Comparison of ENCODE assay signal across 23 mouse cellular contexts in genomic region chr16:7457571-7457970, GRCm38 (mm10).
DNase-seq lines count a peak whose midpoint lies in the region; ATAC-seq and TF ChIP-seq lines count a peak whose summit lies in the region.
"Had no signal": no experiment of that assay in that cellular context is flagged by ENCODE, and none has a peak within 500 bp of the region (broad histone marks: within the 10 kb centered on the region; RNA-seq: fewer than 3 reads in every experiment).

No protein-coding gene starts in this region.

- 56% methylated on average over 4 of the region's 4 CpGs for WGBS in midbrain, embryonic 16.5 days
- 54% methylated on average over 4 of the region's 4 CpGs for WGBS in midbrain, embryonic 14.5 days

- no peaks in the 10 kb centered on the region for H3K27me3 ChIP-seq in midbrain, embryonic 16.5 days (ENCODE audit: control insufficient read depth, insufficient read depth, low read depth, low read length)
- no peaks in the 10 kb centered on the region for H3K27me3 ChIP-seq in midbrain, embryonic 14.5 days (ENCODE audit: control insufficient read depth, insufficient read depth, low read length)
- H3K27me3 ChIP-seq: embryonic facial prominence, embryonic 13.5 days; embryonic facial prominence, embryonic 15.5 days had no signal

- H3K9me3 ChIP-seq in midbrain, embryonic 16.5 days (replicated peaks; ENCODE audit: control insufficient read depth, low read length, poor library complexity, severe bottlenecking) = no peaks in the 10 kb centered on the region
- no peaks in the 10 kb centered on the region for H3K9me3 ChIP-seq in midbrain, embryonic 14.5 days (ENCODE audit: control insufficient read depth, low read length)
- no peaks in the 10 kb centered on the region for H3K9me3 ChIP-seq in ES-E14 (ENCODE audit: control insufficient read depth, insufficient read depth, low read depth, low read length)
- H3K9me3 ChIP-seq: embryonic facial prominence, embryonic 13.5 days; embryonic facial prominence, embryonic 15.5 days; forebrain, embryonic 10.5 days; forebrain, embryonic 12.5 days had no signal

- H3K27ac ChIP-seq in midbrain, embryonic 16.5 days (ENCODE audit: low read length) = no peak overlapping the region
- H3K27ac ChIP-seq in midbrain, embryonic 14.5 days (replicated peaks; ENCODE audit: low read depth, low read length) = no peak overlapping the region
- no peak overlapping the region for H3K27ac ChIP-seq in ES-E14 (ENCODE audit: insufficient read depth, low read depth, low read length, poor library complexity, severe bottlenecking)
- H3K27ac ChIP-seq: embryonic facial prominence, embryonic 13.5 days; embryonic facial prominence, embryonic 15.5 days; forebrain, embryonic 10.5 days; forebrain, embryonic 12.5 days had no signal

- H3K4me2 ChIP-seq in midbrain, embryonic 16.5 days (ENCODE audit: low read length) = peak overlapping the region; percentile 37
- no peak overlapping the region for H3K4me2 ChIP-seq in midbrain, embryonic 14.5 days (ENCODE audit: low read length)
- H3K4me2 ChIP-seq: embryonic facial prominence, embryonic 13.5 days; embryonic facial prominence, embryonic 15.5 days had no signal

- peaks cover 6% of the 10 kb centered on the region; the same call in 1 of the 2 replicates for H3K4me1 ChIP-seq in midbrain, embryonic 16.5 days (ENCODE audit: control insufficient read depth, insufficient read depth, low read length)
- H3K4me1 ChIP-seq in midbrain, embryonic 14.5 days (ENCODE audit: control insufficient read depth, insufficient read depth, low read length) = 0 out of 2 replicates have a peak, but pooled peaks cover 6% of the 10 kb centered on the region
- peaks cover 3 to 4% of the 10 kb centered on the region in 2 experiments; a peak in 2 of 4 replicates for H3K4me1 ChIP-seq in ES-E14 (ENCODE audit: control insufficient read depth in 2 of 2, insufficient read depth in 2 of 2, low read length in 2 of 2, poor library complexity in 1 of 2)
- H3K4me1 ChIP-seq: embryonic facial prominence, embryonic 15.5 days had no signal

- H3K4me3 ChIP-seq in midbrain, embryonic 16.5 days (ENCODE audit: low read depth, low read length) = no peak overlapping the region
- H3K4me3 ChIP-seq in midbrain, embryonic 14.5 days (replicated peaks; ENCODE audit: low read depth, low read length) = no peak overlapping the region
- H3K4me3 ChIP-seq in ES-E14 (ENCODE audit: insufficient read depth in 1 of 2, low read depth in 1 of 2, low read length in 2 of 2, poor library complexity in 1 of 2, severe bottlenecking in 1 of 2) = peak overlapping the region in 1 of 2 experiments; percentile 17; a peak in 1 of 4 replicates
- H3K4me3 ChIP-seq: embryonic facial prominence, embryonic 13.5 days; embryonic facial prominence, embryonic 15.5 days; erythroblast, embryonic 14.5 days; forebrain, embryonic 10.5 days; forebrain, embryonic 12.5 days had no signal

- no peak for ATAC-seq in midbrain, embryonic 16.5 days
- no peak for ATAC-seq in midbrain, embryonic 14.5 days (ENCODE audit: low FRiP score, low TSS enrichment)
- ATAC-seq: activated CD4-positive, CD25-positive, alpha-beta regulatory T cell, adult 4 months; forebrain, embryonic 14.5 days; forebrain, embryonic 16.5 days had no signal

- H3K36me3 ChIP-seq in midbrain, embryonic 16.5 days (ENCODE audit: control insufficient read depth, insufficient read depth, low read length) = no peaks in the 10 kb centered on the region
- no peaks in the 10 kb centered on the region for H3K36me3 ChIP-seq in midbrain, embryonic 14.5 days (ENCODE audit: control insufficient read depth, insufficient read depth, low read length)
- no peaks in the 10 kb centered on the region for H3K36me3 ChIP-seq in ES-E14 (ENCODE audit: control insufficient read depth, insufficient read depth, low read length, poor library complexity, severe bottlenecking)
- H3K36me3 ChIP-seq: embryonic facial prominence, embryonic 13.5 days; embryonic facial prominence, embryonic 15.5 days; forebrain, embryonic 10.5 days; forebrain, embryonic 12.5 days had no signal

- in situ Hi-C loops in ES-E14 (cut with MboI; ENCODE audit: low sequenced_read_pairs in 2 of 2, unreplicated experiment in 2 of 2) = no loop called here

- no peak for DNase-seq in midbrain, embryonic 14.5 days
- DNase-seq in ES-E14 (ENCODE audit: low read depth, low spot score) = peak; percentile 16
- DNase-seq in ZHBTc4 (ENCODE audit: low read depth, low spot score) = peak; percentile 70
- DNase-seq in left cerebral cortex, postnatal 14 days (ENCODE audit: low spot score in 2 of 2) = no peak
- no peak for DNase-seq in cerebellum, postnatal 36 days
- DNase-seq: adrenal gland, adult 8-10 months; adrenal gland, postnatal 14 days; adrenal gland, postnatal 36 days; cerebellum, adult 11-12 months; cerebellum, adult 2 months; cerebellum, adult 9-10 months; cerebellum, postnatal 10 days; cerebellum, postnatal 25 days; embryo, embryonic 11 days had no signal

- intact Hi-C loops in left cerebral cortex, postnatal 14 days (cut with DNase I) = no loop called here

- no peak overlapping the region for H3K9ac ChIP-seq in midbrain, embryonic 16.5 days (ENCODE audit: low read depth, low read length)
- no peak overlapping the region for H3K9ac ChIP-seq in midbrain, embryonic 14.5 days (replicated peaks; ENCODE audit: low read length)
- no peak overlapping the region for H3K9ac ChIP-seq in ES-E14 (ENCODE audit: insufficient read depth, low read depth, low read length, poor library complexity, severe bottlenecking)
- H3K9ac ChIP-seq: embryonic facial prominence, embryonic 13.5 days; embryonic facial prominence, embryonic 15.5 days had no signal

TF ChIP-seq in ES-E14, 5 proteins besides CTCF, POLR2A, EP300 and RAD21:
- TF ChIP-seq ZC3H11A (IDR thresholded peaks at IDR 0.05; ENCODE audit: borderline replicate concordance, low read depth, low read length) (no peak), ZNF384 (IDR thresholded peaks at IDR 0.05; ENCODE audit: low read depth, low read length) (no peak), CHD2 (IDR thresholded peaks at IDR 0.05; ENCODE audit: low read depth, low read length) (no peak), HCFC1 (IDR thresholded peaks at IDR 0.05; ENCODE audit: borderline replicate concordance, insufficient read depth, low read length) (no peak), MAFK (IDR thresholded peaks at IDR 0.05; ENCODE audit: insufficient read depth, low read depth, low read length) (no peak)
TF ChIP-seq in ES-E14: peak in this region for 0.

Comparison
In these comparisons a context has a peak if more than half of its experiments do, and no peak if none do; other contexts are left out.
1. DNase-seq: peak in ES-E14 (single experiment) and ZHBTc4 (single experiment); none in midbrain, embryonic 14.5 days (single experiment), left cerebral cortex, postnatal 14 days (0 of 2) and cerebellum, postnatal 36 days (0 of 2).